ENCODE assay signal across 21 mouse cellular contexts in genomic region chr11:63143486-63143885, GRCm38 (mm10). TPM values are rescaled to one million over a fixed set of nuclear protein-coding genes. Genes with fewer than 3 reads are reported as not detected.
A peak's percentile ranks its signal among the peaks of the same experiment; 100 is the strongest.
DNase-seq lines count a peak whose midpoint lies in the region; ATAC-seq lines count a peak whose summit lies in the region.
"Had no signal": no experiment of that assay in that cellular context is flagged by ENCODE, and none has a peak within 500 bp of the region (broad histone marks: within the 10 kb centered on the region; RNA-seq: fewer than 3 reads in every experiment).

No protein-coding gene starts in this region.

- 0 out of 2 replicates have a peak, but pooled peaks cover 3% of the 10 kb centered on the region for H3K27me3 ChIP-seq in embryonic facial prominence, embryonic 13.5 days
- no peaks in the 10 kb centered on the region for H3K27me3 ChIP-seq in embryonic facial prominence, embryonic 10.5 days (replicated peaks; ENCODE audit: low read depth, poor library complexity, severe bottlenecking)
- no peaks in the 10 kb centered on the region for H3K27me3 ChIP-seq in heart, embryonic 16.5 days (ENCODE audit: control insufficient read depth, insufficient read depth, low read length)
- no peaks in the 10 kb centered on the region for H3K27me3 ChIP-seq in forebrain, embryonic 10.5 days (ENCODE audit: poor library complexity, severe bottlenecking)
- H3K27me3 ChIP-seq: CH12.LX; forebrain, embryonic 15.5 days; hindbrain, embryonic 12.5 days; neural tube, embryonic 13.5 days had no signal

- H3K4me1 ChIP-seq in embryonic facial prominence, embryonic 13.5 days = peaks cover 14% of the 10 kb centered on the region; the same call in 1 of the 2 replicates
- H3K4me1 ChIP-seq in embryonic facial prominence, embryonic 10.5 days = peaks cover 17% of the 10 kb centered on the region
- peaks cover 28% of the 10 kb centered on the region for H3K4me1 ChIP-seq in heart, embryonic 16.5 days (ENCODE audit: control insufficient read depth, insufficient read depth, low read length)
- H3K4me1 ChIP-seq in forebrain, embryonic 10.5 days = no peaks in the 10 kb centered on the region
- H3K4me1 ChIP-seq: forebrain, embryonic 15.5 days; hindbrain, embryonic 12.5 days; midbrain, embryonic 10.5 days; neural tube, embryonic 13.5 days had no signal

- H3K36me3 ChIP-seq in embryonic facial prominence, embryonic 13.5 days = peaks cover 48% of the 10 kb centered on the region
- H3K36me3 ChIP-seq in embryonic facial prominence, embryonic 10.5 days (replicated peaks) = peaks cover 4% of the 10 kb centered on the region; the same call in 1 of the 2 replicates
- H3K36me3 ChIP-seq in heart, embryonic 16.5 days (ENCODE audit: control insufficient read depth, insufficient read depth) = peaks cover 12% of the 10 kb centered on the region
- no peaks in the 10 kb centered on the region for H3K36me3 ChIP-seq in forebrain, embryonic 10.5 days (replicated peaks)
- H3K36me3 ChIP-seq: forebrain, embryonic 15.5 days; hindbrain, embryonic 12.5 days; midbrain, embryonic 10.5 days; neural tube, embryonic 13.5 days had no signal

- H3K9me3 ChIP-seq in embryonic facial prominence, embryonic 13.5 days = no peaks in the 10 kb centered on the region
- no peaks in the 10 kb centered on the region for H3K9me3 ChIP-seq in embryonic facial prominence, embryonic 10.5 days
- H3K9me3 ChIP-seq in heart, embryonic 16.5 days (replicated peaks; ENCODE audit: control insufficient read depth, low read length) = no peaks in the 10 kb centered on the region
- no peaks in the 10 kb centered on the region for H3K9me3 ChIP-seq in forebrain, embryonic 10.5 days
- H3K9me3 ChIP-seq: forebrain, embryonic 15.5 days; hindbrain, embryonic 12.5 days; midbrain, embryonic 10.5 days; neural tube, embryonic 13.5 days had no signal

- DNase-seq in embryonic facial prominence, embryonic 10.5 days (ENCODE audit: low spot score) = no peak
- peak; percentile 54 for DNase-seq in adrenal gland, adult 8-10 months
- DNase-seq in gastrocnemius, postnatal 14 days = peak; percentile 47
- DNase-seq in forebrain, embryonic 10.5 days (ENCODE audit: extremely low spot score, low spot score) = no peak
- no peak for DNase-seq in left cerebral cortex, adult 18-20 months (ENCODE audit: low spot score in 2 of 2)
- no peak for DNase-seq in cerebellum, adult 11-12 months
- DNase-seq: cerebellum, postnatal 25 days; kidney, postnatal 4 days; lung, adult 18-20 months; lung, postnatal 36 days; retina, postnatal 1 day had no signal

- no peak for ATAC-seq in embryonic facial prominence, embryonic 13.5 days (ENCODE audit: insufficient number of reproducible peaks, insufficient read depth, low FRiP score, low TSS enrichment, low read depth)
- ATAC-seq in heart, embryonic 16.5 days (replicated peaks; ENCODE audit: extremely low read depth, insufficient read depth, low FRiP score) = peak; percentile 75
- ATAC-seq: forebrain, embryonic 15.5 days; inflammation-experienced regulatory T-cells, adult 6 months had no signal

- H3K9ac ChIP-seq in embryonic facial prominence, embryonic 13.5 days = no peak overlapping the region
- H3K9ac ChIP-seq in heart, embryonic 16.5 days (ENCODE audit: low read length) = peak overlapping the region; percentile 41; the same call in 1 of the 2 replicates
- H3K9ac ChIP-seq: forebrain, embryonic 15.5 days; hindbrain, embryonic 12.5 days; neural tube, embryonic 13.5 days had no signal

- intact Hi-C loops in gastrocnemius, postnatal 14 days (cut with DNase I; ENCODE audit: low total_unique reads) = no loop called here

- no peak overlapping the region for H3K4me2 ChIP-seq in embryonic facial prominence, embryonic 13.5 days
- H3K4me2 ChIP-seq in heart, embryonic 16.5 days (ENCODE audit: low read depth, low read length) = no peak overlapping the region
- H3K4me2 ChIP-seq: forebrain, embryonic 15.5 days; hindbrain, embryonic 12.5 days; neural tube, embryonic 13.5 days had no signal

- H3K4me3 ChIP-seq in embryonic facial prominence, embryonic 13.5 days = no peak overlapping the region
- H3K4me3 ChIP-seq in embryonic facial prominence, embryonic 10.5 days = no peak overlapping the region
- H3K4me3 ChIP-seq in heart, embryonic 16.5 days (ENCODE audit: low read length) = no peak overlapping the region
- H3K4me3 ChIP-seq in forebrain, embryonic 10.5 days = no peak overlapping the region
- H3K4me3 ChIP-seq: erythroblast, embryonic 14.5 days; forebrain, embryonic 15.5 days; hindbrain, embryonic 12.5 days; midbrain, embryonic 10.5 days; neural tube, embryonic 13.5 days had no signal

- peak overlapping the region; percentile 39; the same call in 1 of the 2 replicates for H3K27ac ChIP-seq in embryonic facial prominence, embryonic 13.5 days
- no peak overlapping the region for H3K27ac ChIP-seq in embryonic facial prominence, embryonic 10.5 days (replicated peaks)
- peak overlapping the region; percentile 44 for H3K27ac ChIP-seq in heart, embryonic 16.5 days (ENCODE audit: low read length)
- no peak overlapping the region for H3K27ac ChIP-seq in forebrain, embryonic 10.5 days
- H3K27ac ChIP-seq: forebrain, embryonic 15.5 days; hindbrain, embryonic 12.5 days; midbrain, embryonic 10.5 days; neural tube, embryonic 13.5 days had no signal

- WGBS in embryonic facial prominence, embryonic 13.5 days = 55% methylated on average over 8 of the region's 8 CpGs
- 71% methylated on average over 8 of the region's 8 CpGs for WGBS in embryonic facial prominence, embryonic 10.5 days
- 47% methylated on average over 8 of the region's 8 CpGs for WGBS in heart, embryonic 16.5 days
- WGBS in forebrain, embryonic 10.5 days = 83% methylated on average over 8 of the region's 8 CpGs

RNA-seq across cellular contexts. Expression of gene Pmp22, which starts 14.7 kb away (rescaled TPM):
- 127 and 138 TPM in 2 replicates for polyA plus RNA-seq in embryonic facial prominence, embryonic 13.5 days (2015; fragmentation: Nextera tagmentation; extraction: Ambion mirVana)
- 30.0 and 33.5 TPM in 2 replicates for polyA plus RNA-seq in embryonic facial prominence, embryonic 10.5 days (2016; fragmentation: Nextera tagmentation; extraction: Ambion mirVana)
- total RNA-seq in adrenal gland, adult 8-10 months (2022) = 100 to 1,000 TPM in 3 of 4 experiments, 10 to 100 TPM in 1; 92.8 to 116 (median 109) TPM
- 100 to 1,000 TPM in 1 of 2 experiments, 10 to 100 TPM in 1; 92.1 to 338 TPM for total RNA-seq in gastrocnemius, postnatal 14 days (2021)
- 119 and 126 TPM in 2 replicates for polyA plus RNA-seq in heart, embryonic 16.5 days (2015; fragmentation: Nextera tagmentation; extraction: Ambion mirVana)
- 12.9 and 15.6 TPM in 2 replicates for polyA plus RNA-seq in forebrain, embryonic 10.5 days (2016; fragmentation: Nextera tagmentation; extraction: Ambion mirVana)
- total RNA-seq in left cerebral cortex, adult 18-20 months (2021) = 10 to 100 TPM; 29.8 to 31.3 TPM
- total RNA-seq: CH12.LX; monocyte, adult 5-6 weeks had no signal
- polyA plus RNA-seq: inflammation-experienced regulatory T-cells, adult 6 months had no signal

Comparison
In these comparisons a context has a peak if more than half of its experiments do, and no peak if none do; other contexts are left out.
1. H3K27ac ChIP-seq: peak in embryonic facial prominence, embryonic 13.5 days (single experiment) and heart, embryonic 16.5 days (single experiment); none in embryonic facial prominence, embryonic 10.5 days (single experiment) and forebrain, embryonic 10.5 days (single experiment).
2. DNase-seq: peak in adrenal gland, adult 8-10 months (single experiment) and gastrocnemius, postnatal 14 days (single experiment); none in embryonic facial prominence, embryonic 10.5 days (single experiment), forebrain, embryonic 10.5 days (single experiment), left cerebral cortex, adult 18-20 months (0 of 2) and cerebellum, adult 11-12 months (single experiment).